Mouse (Mus musculus) right cerebral cortex, adult 2 months (tissue): ENCODE data around the gene Prr15l.

Experiments
- DNase-seq, 2 experiments: peaks; one replicate each; pipeline ENCODE4 v3.0.0; 2021 to 2022; ENCODE audit warnings: low spot score in 2 of 2

Prr15l gene

GRCm38 (mm10) chr11:96946498-96946897 is 18.6 kb downstream of the Prr15l start:
- DNase-seq = no peak

GRCm38 (mm10) chr11:96947849-96948248 is 19.9 kb downstream of the Prr15l start:
- DNase-seq = no peak

- DNase-seq = no peak
Observed at GRCm38 (mm10) chr11:96950767-96951166, 22.9 kb downstream of the Prr15l start.

GRCm38 (mm10) chr11:96952426-96952825 is 24.5 kb downstream of the Prr15l start:
- DNase-seq = no peak

GRCm38 (mm10) chr11:96952896-96953295 is 25.0 kb downstream of the Prr15l start:
- no peak for DNase-seq

GRCm38 (mm10) chr11:96955094-96955493 is 27.2 kb downstream of the Prr15l start:
- DNase-seq = no peak

GRCm38 (mm10) chr11:96956009-96956724 is 28.3 kb downstream of the Prr15l start:
- DNase-seq = no peak

GRCm38 (mm10) chr11:96957061-96957805 is 29.3 kb downstream of the Prr15l start:
- DNase-seq = no peak

GRCm38 (mm10) chr11:96963580-96963979 is 35.7 kb downstream of the Prr15l start:
- DNase-seq = peak; percentile 92 to 93

GRCm38 (mm10) chr11:96966172-96966571 is 38.3 kb downstream of the Prr15l start:
- DNase-seq = no peak

- no peak for DNase-seq
Observed at GRCm38 (mm10) chr11:96966914-96967543, 39.1 kb downstream of the Prr15l start.

GRCm38 (mm10) chr11:96967544-96968269 is 39.8 kb downstream of the Prr15l start:
- no peak for DNase-seq

- DNase-seq = no peak
Observed at GRCm38 (mm10) chr11:96968476-96968875, 40.6 kb downstream of the Prr15l start.

- DNase-seq = no peak
Observed at GRCm38 (mm10) chr11:96969280-96969722, 41.4 kb downstream of the Prr15l start.

- peak; percentile 35 to 44 for DNase-seq
Observed at GRCm38 (mm10) chr11:96969746-96970145, 41.8 kb downstream of the Prr15l start.

GRCm38 (mm10) chr11:96970341-96970740 is 42.4 kb downstream of the Prr15l start:
- no peak for DNase-seq

GRCm38 (mm10) chr11:96972906-96973305 is 45.0 kb downstream of the Prr15l start:
- no peak for DNase-seq

- DNase-seq = no peak
Observed at GRCm38 (mm10) chr11:96973426-96973964, 45.6 kb downstream of the Prr15l start.

- DNase-seq = no peak
Observed at GRCm38 (mm10) chr11:96974813-96975212, 46.9 kb downstream of the Prr15l start.

GRCm38 (mm10) chr11:96975511-96976378 is 47.8 kb downstream of the Prr15l start:
- no peak for DNase-seq

- DNase-seq = no peak
Observed at GRCm38 (mm10) chr11:96976379-96976687, 48.4 kb downstream of the Prr15l start.
